Mouse (Mus musculus) embryonic facial prominence, embryonic 14.5 days (tissue): Measurements from ENCODE around the gene Cdkn1b. TPM values are rescaled to one million over a fixed set of nuclear protein-coding genes. Genes with fewer than 3 reads are reported as not detected.
A peak's percentile ranks its signal among the peaks of the same experiment; 100 is the strongest.

Source experiments
- ATAC-seq: fragments of 200-750 bp; cut with Nextera tagmentation; 2 replicates; pipeline ENCODE4 v1.8.0; 2017; ENCODE audit warnings: low read depth, moderate number of reproducible peaks, moderate TSS enrichment
- DNase-seq: peaks from one replicate; pipeline ENCODE4 v3.0.0-alpha.2; 2015; ENCODE audit warnings: low spot score
- H3K27ac ChIP-seq: fragments of 300-500 bp; sonication (generic); replicated peaks from 2 replicates; pipeline ENCODE4 v1.5.1; 2014; ENCODE audit warnings: low read depth, mild to moderate bottlenecking, low read length, moderate library complexity
- H3K27me3 ChIP-seq: fragments of 300-500 bp; sonication (generic); replicated peaks from 2 replicates; pipeline ENCODE4 v1.6.1; 2014; ENCODE audit warnings: low read length; ENCODE audit not compliant: control insufficient read depth, insufficient read depth
- H3K36me3 ChIP-seq: fragments of 300-500 bp; sonication (generic); 2 replicates; pipeline ENCODE4 v1.6.1; 2014; ENCODE audit warnings: low read length, mixed read lengths; ENCODE audit not compliant: control insufficient read depth, insufficient read depth
- H3K4me1 ChIP-seq: fragments of 300-500 bp; sonication (generic); 2 replicates; pipeline ENCODE4 v1.6.1; 2014; ENCODE audit warnings: antibody characterized with exemption, low read length; ENCODE audit not compliant: control insufficient read depth, insufficient read depth
- H3K4me2 ChIP-seq: fragments of 300-500 bp; sonication (generic); 2 replicates; pipeline ENCODE4 v1.6.1; 2014; ENCODE audit warnings: low read depth, mild to moderate bottlenecking, low read length, moderate library complexity, mixed read lengths
- H3K4me3 ChIP-seq: fragments of 300-500 bp; sonication (generic); 2 replicates; pipeline ENCODE4 v1.5.1; 2014; ENCODE audit warnings: low read depth, mild to moderate bottlenecking, low read length
- H3K9ac ChIP-seq: fragments of 300-500 bp; sonication (generic); 2 replicates; pipeline ENCODE4 v1.6.1; 2014; ENCODE audit warnings: low read depth, mild to moderate bottlenecking, low read length, moderate library complexity, mixed read lengths
- H3K9me3 ChIP-seq: fragments of 300-500 bp; sonication (generic); 2 replicates; pipeline ENCODE4 v1.6.1; 2016; ENCODE audit warnings: low read length; ENCODE audit not compliant: control insufficient read depth
- WGBS: fragments of 180-500 bp; shearing (Covaris S2); extraction: QIAGEN DNeasy Blood & Tissue Kit; methylation state at CpG from one replicate; pipeline ENCODE4 v1.1.7; 2014; 5-methylcytosine and 5-hydroxymethylcytosine counted together
- polyA plus RNA-seq: library from polyadenylated mRNA; unstranded; fragments of >200 nt; fragmentation: Nextera tagmentation; extraction: Ambion mirVana; gene quantifications from 2 replicates; pipeline ENCODE4 v1.2.1, GENCODE M21; 2014

Gene Cdkn1b
- polyA plus RNA-seq, 1 experiment from 2014 or later = 17.6 TPM

DNA sequence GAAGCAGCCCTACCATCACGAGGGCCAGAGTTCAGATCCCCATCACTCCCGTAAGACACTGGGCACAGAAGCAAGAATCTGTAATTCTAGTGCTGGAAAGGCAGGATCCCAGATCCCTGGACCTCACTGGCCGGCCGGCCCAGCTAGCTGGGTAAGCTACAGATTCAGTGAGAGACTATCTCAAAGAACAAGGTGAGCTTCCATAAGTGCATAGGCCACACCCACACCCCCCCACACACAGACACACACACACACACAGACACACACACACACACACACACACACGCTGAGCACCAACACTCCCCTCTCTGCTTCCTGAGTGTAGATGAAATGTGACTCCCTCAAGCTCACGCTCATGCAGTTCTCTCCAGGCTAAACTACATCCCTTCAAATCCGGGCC is 29.8 kb upstream of the Cdkn1b start:
- Histone ChIP-seq H3K9me3 (no peaks in the 10 kb centered on the region), H3K4me1 (peaks cover 5% of the 10 kb centered on the region; the same call in 1 of the 2 replicates), H3K27me3 (no peaks in the 10 kb centered on the region), H3K9ac (no peak overlapping the region), H3K4me3 (no peak overlapping the region), H3K4me2 (no peak overlapping the region), H3K36me3 (no peaks in the 10 kb centered on the region), H3K27ac (no peak overlapping the region)
- WGBS = 74% methylated on average over 7 of the region's 7 CpGs
- DNase-seq = no peak
- ATAC-seq = no peak

DNA sequence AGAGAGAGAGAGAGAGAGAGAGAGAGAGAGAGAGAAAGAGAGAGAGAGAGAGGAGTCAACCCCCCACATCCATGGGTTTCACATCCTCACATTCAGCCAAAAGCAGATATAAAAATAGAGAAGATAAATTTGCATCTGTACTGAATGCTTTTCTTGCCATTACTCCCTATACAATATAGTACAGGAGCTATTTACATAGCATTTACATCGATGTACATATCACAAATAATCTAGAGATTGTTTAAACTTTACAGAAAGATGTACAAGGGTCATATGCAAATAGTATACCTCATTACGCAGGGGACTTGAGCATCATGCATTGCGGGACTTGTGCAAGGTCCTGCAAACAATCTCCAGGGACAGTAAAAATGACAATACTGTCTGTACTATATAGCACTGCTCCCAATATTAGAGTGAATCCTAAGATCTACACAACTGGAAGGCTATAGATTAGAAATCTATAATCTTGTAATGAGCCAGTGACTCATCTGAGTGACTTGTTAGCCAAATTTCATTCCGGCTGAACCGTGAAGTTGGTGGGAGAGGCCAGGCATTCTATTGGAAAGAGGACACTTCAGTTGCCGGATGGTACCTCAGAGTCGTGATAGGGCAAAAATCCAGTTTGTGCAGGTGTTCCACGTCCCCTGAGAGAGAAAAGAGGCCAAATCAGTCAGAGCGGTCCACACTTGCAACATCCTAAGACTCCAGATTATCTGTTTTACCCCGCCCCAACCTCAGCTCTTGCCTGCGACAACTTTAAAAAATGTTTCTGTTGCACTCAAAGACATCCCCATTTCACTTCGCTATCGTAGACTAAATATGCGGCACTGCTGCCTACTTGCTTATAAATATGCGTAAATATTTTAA is 23.4 kb upstream of the Cdkn1b start:
- ATAC-seq (no peak), DNase-seq (no peak)
- peaks cover 6% of the 10 kb centered on the region for H3K4me1 ChIP-seq
- no peaks in the 10 kb centered on the region for H3K9me3 ChIP-seq
- peak overlapping the region; percentile 70 for H3K4me2 ChIP-seq
- 53% methylated on average over 15 of the region's 15 CpGs for WGBS
- H3K4me3 ChIP-seq = peak overlapping the region; percentile 62
- peak overlapping the region; percentile 82 for H3K9ac ChIP-seq
- H3K27me3 ChIP-seq = no peaks in the 10 kb centered on the region
- no peak overlapping the region; the same call in 1 of the 2 replicates for H3K27ac ChIP-seq
- H3K36me3 ChIP-seq = no peaks in the 10 kb centered on the region

GRCm38 (mm10) chr6:134897443-134898094 is 22.6 kb upstream of the Cdkn1b start:
- peak; percentile 95 for DNase-seq
- peak overlapping the region; percentile 100 for H3K27ac ChIP-seq
- H3K27me3 ChIP-seq = no peaks in the 10 kb centered on the region
- peak; percentile 93 for ATAC-seq
- no peaks in the 10 kb centered on the region for H3K36me3 ChIP-seq
- H3K9ac ChIP-seq = peak overlapping the region; percentile 82
- peaks cover 6% of the 10 kb centered on the region for H3K4me1 ChIP-seq
- H3K4me2 ChIP-seq = peak overlapping the region; percentile 70
- under 1% methylated on average over 30 of the region's 38 CpGs for WGBS
- H3K4me3 ChIP-seq = peak overlapping the region; percentile 62
- H3K9me3 ChIP-seq = no peaks in the 10 kb centered on the region

GRCm38 (mm10) chr6:134898095-134898965 is 21.9 kb upstream of the Cdkn1b start, which contains the start of gene Gpr19:
TSS of gene Gpr19 (minus strand) at chr6:134898578.
- ATAC-seq = peak; percentile 95
- no peaks in the 10 kb centered on the region for H3K27me3 ChIP-seq
- peak within 1 kb of the TSS; percentile 100 for H3K27ac ChIP-seq
- peak within 1 kb of the TSS; percentile 70 for H3K4me2 ChIP-seq
- under 1% methylated on average over 51 of the region's 51 CpGs for WGBS
- H3K4me1 ChIP-seq = peaks cover 6% of the 10 kb centered on the region
- no peaks in the 10 kb centered on the region for H3K36me3 ChIP-seq
- H3K4me3 ChIP-seq = peak within 1 kb of the TSS; percentile 62
- H3K9me3 ChIP-seq = no peaks in the 10 kb centered on the region
- peak; percentile 97 for DNase-seq
- H3K9ac ChIP-seq = peak within 1 kb of the TSS; percentile 82

GRCm38 (mm10) chr6:134903368-134903767 is 16.8 kb upstream of the Cdkn1b start:
- ATAC-seq (no peak), DNase-seq (no peak)
- Histone ChIP-seq H3K4me1 (no peaks in the 10 kb centered on the region), H3K4me3 (no peak overlapping the region), H3K27ac (no peak overlapping the region), H3K9me3 (no peaks in the 10 kb centered on the region), H3K9ac (no peak overlapping the region), H3K27me3 (no peaks in the 10 kb centered on the region), H3K4me2 (no peak overlapping the region), H3K36me3 (no peaks in the 10 kb centered on the region)
- 91% methylated on average over 4 of the region's 4 CpGs for WGBS

DNA sequence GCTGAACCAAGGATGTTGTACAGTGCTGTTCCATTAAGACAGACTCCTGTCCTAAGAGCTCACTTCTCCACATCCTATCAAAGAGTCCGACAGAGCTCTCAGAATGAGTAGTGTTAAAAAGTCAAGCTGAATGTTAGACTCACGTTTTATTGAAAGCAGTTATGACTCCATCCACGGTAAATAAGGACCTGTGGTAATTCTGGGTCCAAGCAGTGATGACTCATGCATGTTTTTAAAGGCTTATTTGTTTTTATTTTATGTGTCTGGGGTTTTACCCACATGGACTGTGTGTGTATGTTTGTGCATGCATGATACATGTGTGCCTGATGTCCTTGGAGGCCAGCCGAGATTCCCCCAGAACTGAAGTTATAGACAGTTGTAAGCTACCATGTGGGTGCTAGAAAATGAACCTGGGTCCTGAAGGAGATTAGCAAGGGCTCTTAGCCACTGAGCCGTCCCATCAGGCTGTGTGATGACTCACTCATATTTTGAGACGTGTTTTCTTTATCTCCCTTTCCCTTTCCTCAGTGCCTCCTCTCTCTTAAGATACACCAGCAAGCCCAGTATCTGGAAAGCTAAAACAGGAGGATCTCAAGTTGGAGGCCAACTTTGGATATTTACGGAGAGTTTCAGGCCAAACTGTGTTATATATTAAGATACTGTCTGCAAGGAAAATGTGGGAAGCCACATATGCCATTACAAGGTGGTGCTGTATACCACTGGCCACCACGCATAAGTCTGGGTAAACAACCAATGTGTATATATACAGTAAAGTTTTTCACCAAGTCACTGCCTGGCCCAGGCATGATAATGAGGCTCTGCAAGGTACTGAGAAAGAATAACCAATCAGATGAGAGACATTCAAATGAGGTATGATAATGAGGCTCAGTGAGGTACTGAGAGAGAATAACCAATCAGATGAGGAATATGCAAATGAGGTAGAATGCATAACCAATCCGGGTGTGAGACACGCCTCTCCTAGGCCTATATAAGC is 16.0 kb upstream of the Cdkn1b start:
- no peak overlapping the region for H3K27ac ChIP-seq
- H3K4me3 ChIP-seq = no peak overlapping the region
- WGBS = 89% methylated on average over 10 of the region's 10 CpGs
- H3K27me3 ChIP-seq = no peaks in the 10 kb centered on the region
- DNase-seq (no peak), ATAC-seq (no peak)
- no peak overlapping the region for H3K9ac ChIP-seq
- H3K4me2 ChIP-seq = no peak overlapping the region
- H3K36me3 ChIP-seq = no peaks in the 10 kb centered on the region
- no peaks in the 10 kb centered on the region for H3K9me3 ChIP-seq
- no peaks in the 10 kb centered on the region for H3K4me1 ChIP-seq

DNA sequence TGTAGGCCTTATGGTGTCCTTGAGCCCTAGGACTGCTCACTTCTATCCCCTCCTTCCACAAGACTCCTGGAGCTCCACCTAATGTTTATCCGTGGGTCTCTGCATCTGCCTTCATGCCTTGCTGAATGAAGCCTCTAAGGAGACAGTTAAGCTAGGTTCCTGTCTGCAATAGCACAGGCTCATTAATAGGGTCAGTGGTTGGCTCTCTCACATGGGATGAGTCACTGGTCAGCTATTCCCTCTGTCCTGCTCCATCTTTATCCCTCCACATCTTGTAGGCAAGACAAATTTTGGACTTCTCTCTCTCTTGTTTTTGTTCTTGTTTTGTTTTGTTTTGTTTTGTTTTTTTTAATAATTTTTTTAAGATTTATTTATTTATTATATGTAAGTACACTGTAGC is 14.4 kb upstream of the Cdkn1b start:
- WGBS = 81% methylated on average over 1 of the region's 1 CpGs
- no peaks in the 10 kb centered on the region for H3K9me3 ChIP-seq
- DNase-seq (no peak), ATAC-seq (no peak)
- H3K9ac ChIP-seq = no peak overlapping the region
- H3K4me2 ChIP-seq = no peak overlapping the region
- no peaks in the 10 kb centered on the region for H3K36me3 ChIP-seq
- no peaks in the 10 kb centered on the region for H3K27me3 ChIP-seq
- H3K27ac ChIP-seq = no peak overlapping the region
- no peaks in the 10 kb centered on the region for H3K4me1 ChIP-seq
- no peak overlapping the region for H3K4me3 ChIP-seq
